Mouse (Mus musculus) 3T3-L1 (cell line): ENCODE results near the gene Pmfbp1.

Experiments
- DNase-seq: peaks from one replicate; pipeline ENCODE4 v3.0.0-alpha.2; 2015; ENCODE audit warnings: low read depth, low spot score

Pmfbp1 gene

DNA sequence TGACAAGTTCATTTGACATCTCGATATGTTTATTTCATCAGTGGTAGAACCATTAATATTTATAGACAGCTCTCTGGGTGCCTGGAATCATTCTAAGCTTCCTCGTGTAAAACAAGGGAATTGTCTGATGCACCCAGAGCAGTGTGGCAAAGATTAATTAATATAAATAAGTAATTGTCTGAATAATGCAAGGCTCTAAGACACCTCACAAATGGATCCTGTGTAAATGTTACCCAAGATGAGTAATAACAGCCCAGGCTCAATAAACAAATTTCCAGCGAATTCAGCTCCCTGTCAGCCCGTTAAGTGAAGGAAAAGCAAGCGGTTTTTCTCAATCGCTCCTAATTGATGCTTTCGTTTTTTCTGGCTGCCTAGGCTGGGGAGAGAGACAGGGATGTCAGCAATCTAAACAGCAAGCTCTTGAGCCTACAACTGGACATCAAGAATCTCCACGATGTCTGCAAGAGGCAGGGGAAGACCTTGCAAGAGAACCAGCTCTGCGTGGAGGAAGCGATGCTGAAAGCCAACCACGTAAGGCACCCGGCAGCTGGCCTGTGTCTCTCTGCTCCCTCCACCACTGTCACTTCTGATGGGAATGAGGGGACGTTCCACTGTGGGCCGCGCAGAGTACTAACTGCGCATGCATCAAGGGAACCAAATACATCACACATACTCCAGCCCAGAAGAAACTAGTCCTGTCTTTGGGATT lies 5.3 kb downstream of the Pmfbp1 start:
- DNase-seq, result no peak

DNA sequence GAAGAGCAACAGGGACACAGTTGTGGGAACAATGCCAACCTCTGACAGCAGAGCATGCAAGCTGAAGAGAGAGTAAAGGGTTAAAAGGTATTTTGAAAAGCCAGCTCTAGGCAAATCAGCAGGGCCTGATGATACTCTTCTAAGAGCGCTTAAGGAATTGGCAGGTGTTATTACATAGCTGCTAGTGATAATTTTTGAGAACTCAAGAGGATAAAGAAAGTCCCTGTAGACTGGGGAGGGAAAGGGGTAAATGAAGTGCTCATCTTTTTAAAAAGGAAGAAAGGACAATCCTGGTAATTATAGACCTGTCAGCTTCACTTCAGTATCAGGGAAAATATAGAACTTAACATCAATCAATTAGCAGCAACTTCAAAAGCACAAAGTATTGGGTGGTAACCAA lies 9.7 kb downstream of the Pmfbp1 start:
- no peak for DNase-seq

DNA sequence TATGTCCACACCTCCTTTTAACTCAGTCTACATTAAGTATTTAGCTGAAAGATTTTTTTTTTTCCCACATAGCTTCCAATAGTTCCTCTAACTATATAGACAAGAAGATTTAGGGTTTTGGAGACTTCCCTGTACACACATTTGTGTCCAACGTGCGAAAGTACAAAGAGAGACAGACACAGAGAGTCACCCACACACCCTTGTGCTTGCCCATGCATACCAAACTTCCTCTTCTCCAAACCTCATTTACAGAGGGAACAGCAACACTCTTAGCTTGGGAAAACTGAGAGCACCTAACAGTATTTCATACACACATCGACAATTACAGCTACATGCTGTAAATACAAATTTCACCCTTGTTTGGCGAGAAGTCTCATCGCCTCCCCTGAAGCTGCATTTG lies 11.7 kb downstream of the Pmfbp1 start:
- DNase-seq, result no peak

DNA sequence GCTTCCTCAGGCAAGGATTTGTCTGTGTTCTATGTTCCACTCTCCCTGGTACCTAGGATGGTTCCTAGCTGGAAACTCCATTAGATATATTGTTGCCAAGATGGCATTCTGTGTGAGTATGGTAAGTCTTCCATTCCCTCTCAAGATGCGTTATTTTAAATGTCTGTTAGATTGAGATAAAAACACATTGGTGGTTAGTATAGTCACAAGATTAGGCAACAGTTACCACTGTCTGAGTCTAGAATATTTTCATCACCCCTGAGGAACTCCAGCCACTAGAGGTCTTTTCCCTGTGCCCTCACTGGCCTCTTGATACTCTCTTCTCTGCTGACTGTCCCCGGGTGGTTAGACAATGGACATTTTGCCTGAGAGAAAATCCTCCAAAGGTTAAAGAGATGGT lies 30.2 kb downstream of the Pmfbp1 start:
- no peak for DNase-seq

DNA sequence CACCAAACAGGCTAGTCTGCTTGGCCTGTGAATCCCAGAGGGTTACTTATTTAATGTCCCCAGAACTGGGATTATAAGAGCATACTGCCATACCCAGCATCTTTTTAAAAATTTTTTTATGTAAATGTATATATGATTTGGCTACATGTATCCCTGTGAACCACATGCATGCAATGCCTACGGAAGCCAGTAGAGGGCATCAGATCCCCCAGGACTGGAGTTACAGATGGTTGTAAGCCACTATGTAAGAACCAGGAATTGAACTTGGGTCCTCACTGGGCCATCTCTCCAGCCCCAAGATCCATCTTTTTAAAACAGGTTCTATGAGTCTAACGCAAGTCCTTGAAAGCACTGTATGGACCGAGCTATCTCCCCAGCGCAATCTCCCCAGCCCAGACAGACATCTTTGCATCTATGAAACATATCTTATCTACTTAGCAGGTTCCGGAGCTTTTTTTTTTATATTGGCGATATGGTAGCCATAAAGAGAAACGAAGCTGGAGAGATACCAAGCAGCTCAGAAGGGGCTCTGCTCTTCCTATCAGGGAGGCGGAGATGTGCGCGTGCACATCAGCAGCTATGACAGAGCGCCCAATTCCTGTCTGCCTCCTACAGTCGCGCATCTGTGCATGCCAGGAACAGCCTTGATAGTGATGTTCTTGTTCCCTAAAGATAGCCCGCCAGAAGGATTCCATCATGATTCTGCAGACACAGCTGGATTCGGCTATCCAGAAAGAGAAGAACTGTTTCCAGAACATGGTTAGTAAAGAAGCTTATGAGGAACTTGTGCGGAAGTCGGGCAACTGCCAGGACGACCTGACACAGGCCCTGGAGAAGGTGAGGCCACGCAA lies 41.5 kb downstream of the Pmfbp1 start:
- peak; percentile 73 for DNase-seq

DNA sequence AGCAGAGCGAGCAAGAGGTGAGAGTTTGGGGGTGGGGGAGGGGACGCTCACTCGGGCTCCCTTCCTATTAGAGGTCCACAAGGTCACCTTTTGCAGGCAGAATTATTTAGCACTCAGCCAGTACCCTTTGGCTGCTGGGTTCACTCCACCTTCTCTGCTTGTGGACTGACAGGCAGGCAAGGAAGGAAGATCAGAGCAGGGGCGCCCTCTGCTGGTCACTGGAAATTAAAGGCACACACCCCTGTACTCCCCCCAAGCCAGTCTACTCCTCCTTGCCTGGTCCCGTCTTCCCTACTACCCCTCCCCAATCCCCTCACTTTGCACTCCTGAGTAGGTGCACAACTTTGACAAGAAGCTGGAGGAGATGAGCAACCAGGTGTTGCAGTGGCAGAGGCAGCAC lies 42.9 kb downstream of the Pmfbp1 start:
- DNase-seq, result peak; percentile 84

DNA sequence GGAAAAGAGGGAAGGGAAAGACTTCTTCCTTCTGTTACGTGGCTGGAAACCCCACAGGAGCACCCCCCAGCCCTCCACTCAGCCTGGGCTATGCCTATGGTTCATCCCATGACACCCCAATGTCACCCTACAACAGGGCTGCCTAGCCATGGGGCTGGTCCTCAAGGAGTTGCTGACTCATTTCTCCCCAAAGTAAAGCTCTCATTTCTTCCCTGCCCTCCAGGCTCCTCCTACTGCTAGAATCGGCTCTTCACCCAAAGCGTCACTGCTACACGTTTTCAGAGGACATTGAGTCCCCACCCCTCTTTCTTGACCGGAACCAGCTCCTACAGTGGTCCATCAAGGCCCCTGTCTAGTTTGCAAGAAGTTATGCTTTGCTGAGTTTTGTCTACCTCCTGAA lies 48.3 kb downstream of the Pmfbp1 start:
- DNase-seq, result no peak

DNA sequence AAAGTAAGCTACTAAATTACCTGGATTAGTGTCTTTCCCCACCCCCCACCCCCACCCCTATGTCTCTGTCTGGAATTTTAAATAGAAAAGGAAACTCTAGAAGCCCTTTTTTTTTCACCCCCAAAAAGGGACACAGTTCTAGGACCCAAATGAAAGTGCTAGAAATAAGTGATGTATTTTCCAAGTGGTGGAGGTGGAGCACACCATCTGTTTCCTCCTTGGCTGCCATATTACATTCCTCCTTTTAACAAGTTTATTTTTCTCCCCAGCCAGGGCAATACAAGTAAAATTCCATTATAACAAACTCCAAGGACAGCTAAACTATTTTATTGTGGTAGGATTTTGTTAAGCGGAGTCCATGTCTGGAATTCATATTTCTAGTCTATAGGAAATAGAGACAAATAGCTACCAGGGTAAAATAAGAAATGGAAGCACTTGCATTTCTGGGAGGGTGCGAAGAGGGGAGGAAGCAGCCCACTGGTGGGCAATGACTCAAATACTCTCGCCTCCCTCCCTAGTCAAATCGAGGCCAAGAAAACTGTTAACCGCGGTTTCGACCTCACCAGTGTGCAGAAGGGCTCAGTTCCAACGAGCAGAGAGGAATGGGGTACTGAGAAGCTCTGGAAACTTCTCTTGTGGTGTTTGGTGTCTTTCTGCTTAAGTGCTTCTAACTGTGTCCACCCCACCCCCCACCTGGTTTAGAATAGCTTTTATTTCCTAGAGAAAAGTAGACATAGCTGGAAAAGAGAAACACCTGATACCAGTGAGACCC lies 49.1 kb downstream of the Pmfbp1 start:
- no peak for DNase-seq

DNA sequence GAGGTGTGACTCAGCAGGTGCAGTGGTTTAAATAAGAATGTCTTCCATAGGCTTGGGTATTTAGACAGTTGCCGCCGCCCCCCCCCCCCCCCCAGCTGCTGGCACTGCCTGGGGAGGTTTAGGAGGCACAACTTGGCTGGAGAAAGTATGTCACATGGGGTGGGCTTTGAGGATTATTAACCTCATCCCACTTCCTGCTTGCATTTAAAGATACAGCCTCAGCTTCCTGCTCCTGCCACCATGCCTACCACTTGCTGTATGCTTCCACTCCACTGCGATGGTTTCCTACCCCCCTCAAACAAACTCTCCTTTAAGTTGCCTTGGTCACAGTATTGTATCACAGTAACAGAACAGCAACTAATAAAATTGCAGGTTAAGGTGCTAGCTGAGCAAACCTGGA lies 50.2 kb downstream of the Pmfbp1 start:
- DNase-seq, result no peak

DNA sequence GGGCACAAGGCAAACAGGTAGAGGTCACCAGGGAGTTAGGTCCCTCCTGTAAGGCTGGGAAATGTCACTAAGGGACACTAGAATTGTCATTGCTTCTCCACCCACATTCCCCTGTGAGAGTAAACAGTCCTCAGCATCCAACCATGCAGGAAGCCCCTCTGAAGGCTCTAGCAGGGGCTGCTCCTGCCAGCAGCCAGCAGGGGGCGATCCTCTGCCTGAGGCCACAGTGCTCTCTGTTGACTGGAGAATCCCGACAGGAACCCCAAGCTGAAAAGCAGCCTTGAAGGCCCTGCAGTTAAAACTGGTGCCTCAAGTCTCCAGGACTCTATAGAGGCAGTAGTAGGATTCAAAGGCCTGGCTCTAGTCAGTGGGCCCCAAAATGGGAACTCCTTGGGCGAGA lies 57.8 kb downstream of the Pmfbp1 start:
- DNase-seq, result peak; percentile 34

DNA sequence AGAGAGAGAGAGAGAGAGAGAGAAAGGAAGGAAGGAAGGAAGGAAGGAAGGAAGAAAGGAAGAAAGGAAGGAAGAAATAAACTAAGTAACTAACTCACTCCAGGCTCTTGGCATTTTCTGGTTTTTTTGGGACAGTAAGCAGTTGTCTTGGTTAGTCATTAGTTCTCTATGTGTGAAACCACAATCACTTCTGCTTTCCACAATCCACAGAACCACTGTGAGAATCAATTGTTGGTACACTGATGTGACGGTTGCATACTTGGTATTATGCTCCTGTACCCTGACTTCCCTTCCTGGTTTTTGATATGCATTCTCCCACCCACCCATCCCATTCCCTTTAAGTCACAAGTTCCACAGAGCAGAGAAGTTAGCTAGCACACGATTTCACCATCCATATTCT lies 70.1 kb downstream of the Pmfbp1 start:
- peak; percentile 14 for DNase-seq

DNA sequence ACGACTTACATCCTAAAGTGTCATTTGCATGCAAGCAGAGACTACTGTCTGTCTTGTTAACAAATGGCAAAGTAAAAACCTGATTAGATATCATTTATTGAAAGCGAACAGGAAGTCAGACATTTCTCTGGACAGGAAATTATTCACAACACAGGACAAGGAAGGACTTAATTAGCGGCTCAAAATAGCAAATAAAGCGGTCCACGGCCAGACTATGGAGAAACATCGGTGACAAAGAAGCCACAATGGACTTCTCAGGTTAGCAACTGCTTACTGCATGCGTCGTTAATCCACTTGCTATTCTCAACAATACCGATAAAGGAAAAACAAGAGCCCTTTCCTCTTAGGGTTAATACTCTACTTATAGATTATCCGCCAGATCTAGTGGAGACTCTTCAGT lies 70.9 kb downstream of the Pmfbp1 start:
- DNase-seq, result peak; percentile 23

DNA sequence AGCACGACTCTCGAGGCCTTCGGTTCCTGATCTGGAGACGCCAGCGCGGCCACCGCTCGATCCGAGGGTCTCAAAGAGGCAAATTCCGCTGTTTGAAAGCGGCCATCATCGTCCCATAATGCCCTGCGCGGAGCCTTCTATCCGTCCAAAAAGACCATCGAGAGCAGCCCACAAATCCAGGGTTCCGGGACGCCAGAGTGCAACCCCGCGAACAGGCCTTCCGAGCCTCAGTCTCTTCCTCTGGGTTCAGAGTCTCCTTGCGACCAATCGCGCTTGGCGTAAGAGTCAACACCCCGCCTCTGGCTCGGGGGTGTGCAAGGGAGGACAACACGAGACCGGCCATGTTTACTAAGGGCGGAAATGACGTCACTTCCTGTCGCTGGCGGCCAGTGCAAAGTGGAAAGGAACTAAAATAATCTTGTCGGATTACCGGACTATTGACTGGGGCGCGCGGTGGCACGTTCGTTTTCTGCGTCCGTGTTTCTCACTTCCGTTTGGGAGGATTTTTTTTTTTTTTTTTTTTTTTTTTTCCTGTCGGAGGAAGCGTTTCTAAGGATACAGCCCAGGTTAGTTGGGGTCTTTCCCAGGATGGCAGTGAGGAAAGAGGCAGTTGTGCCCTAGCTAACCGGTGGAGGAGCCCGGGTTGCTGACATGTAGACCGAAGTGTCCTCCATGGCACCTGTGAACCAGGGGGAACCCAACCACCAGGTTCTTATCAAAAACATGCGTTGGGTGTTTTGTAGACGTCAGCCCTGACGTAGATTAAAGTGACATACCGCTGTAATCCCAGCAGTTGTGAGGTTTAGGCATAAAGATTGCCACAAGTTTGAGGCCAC lies 71.9 kb downstream of the Pmfbp1 start, which contains the start of the genes Dhx38 and Txnl4b:
Gene Dhx38, minus strand, starts transcription at position 364 of the 836 bp plus-strand sequence.
Gene Txnl4b, plus strand, starts transcription at position 395 of the 836 bp plus-strand sequence.
- DNase-seq, result peak; percentile 100

DNA sequence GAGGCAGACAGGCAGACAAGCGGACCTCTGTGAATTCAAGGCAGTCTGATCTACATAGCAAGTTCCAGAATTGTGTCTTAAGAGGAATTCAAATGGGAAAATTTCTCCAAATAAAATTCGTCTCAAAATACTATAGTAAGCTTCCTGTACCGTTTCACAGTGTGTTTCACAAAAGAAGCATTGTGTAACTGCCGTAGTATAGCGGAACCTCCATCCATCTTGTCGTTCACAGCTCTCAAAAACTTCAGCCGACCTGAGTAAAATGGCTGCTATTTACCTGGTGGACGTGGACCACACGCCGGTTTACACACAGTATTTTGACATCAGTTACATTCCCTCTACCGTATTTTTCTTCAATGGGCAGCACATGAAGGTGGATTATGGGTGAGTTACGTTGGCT lies 77.3 kb downstream of the Pmfbp1 start:
- DNase-seq, result no peak

DNA sequence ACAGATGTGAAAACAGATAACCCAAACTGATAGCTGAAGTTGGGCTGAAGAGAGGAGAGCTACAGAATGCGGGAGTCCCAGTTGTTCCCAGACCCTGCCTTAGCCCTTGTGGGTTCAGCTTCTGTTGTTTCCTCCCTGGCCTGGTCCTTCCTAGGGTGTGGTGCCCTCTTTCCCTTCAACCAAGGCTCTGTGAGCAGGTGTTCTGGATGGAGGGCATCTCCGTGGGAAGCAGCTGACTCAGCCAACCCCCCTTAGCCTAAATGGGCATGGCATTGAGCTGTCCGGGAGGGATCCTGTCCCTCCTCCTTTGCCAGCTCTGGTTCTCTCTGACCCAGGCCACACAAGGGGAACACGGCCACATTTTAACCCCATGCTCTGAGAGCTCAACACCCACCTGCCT lies 82.5 kb downstream of the Pmfbp1 start:
- DNase-seq, result no peak

DNA sequence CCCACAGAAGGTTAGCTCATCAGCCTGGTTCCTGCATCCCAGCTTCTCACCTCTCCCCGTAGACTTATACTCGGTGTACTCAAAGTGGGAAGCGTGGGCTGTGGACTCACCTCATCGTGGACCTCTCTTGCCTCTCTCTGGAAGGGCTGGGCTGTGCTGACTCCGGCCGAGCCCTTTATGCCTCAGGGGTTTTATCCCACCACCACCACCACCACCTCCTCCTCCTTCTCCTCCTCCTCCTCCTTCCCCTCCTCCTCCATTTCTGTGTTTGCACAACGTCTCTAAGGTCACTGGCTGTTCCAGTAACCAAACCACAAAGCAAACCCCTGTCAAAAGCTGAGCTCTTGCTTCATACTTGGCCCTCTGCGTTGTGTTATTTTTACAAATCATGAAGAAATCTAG lies 85.1 kb downstream of the Pmfbp1 start, which contains the start of gene Hp:
Gene Hp, minus strand, starts transcription at position 273 of the 402 bp plus-strand sequence.
- no peak for DNase-seq

DNA sequence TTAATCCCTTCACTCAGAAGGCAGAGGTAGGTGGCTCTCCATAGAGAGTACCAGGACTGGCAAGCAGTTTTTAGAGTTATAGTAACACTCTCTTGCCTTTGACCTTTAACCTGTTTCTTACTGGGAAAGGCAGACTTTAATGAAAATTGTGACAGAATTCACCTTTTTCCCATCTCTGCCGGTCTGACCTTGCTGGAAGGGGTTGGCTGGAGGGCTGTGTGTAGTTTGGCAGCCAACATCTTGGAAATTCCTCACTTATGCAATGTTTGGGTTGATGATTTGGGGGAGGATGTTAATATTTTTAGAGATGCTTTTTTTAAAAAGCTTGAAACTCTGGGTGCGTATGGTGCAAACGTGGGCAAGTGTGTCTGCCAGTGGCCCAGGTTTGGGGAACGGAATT lies 90.5 kb downstream of the Pmfbp1 start:
- no peak for DNase-seq

DNA sequence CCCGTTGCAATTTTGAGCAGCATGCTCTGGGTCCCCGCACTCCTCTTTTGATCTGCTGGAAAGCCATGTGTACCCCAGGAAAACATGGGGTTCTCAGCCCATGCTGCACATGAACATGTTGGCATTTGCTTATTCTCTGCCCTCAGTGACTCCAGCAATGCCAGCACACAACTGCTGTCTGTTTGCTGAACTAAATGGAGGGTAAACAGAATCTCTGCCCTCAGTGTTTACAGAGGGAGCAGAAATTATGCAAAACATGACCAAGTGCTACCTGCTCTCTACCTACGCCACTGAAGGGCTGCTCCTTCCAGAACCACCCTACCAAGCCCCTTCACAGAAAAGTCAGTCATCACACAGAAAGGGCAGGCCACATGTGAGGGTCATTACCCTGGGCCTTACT lies 91.0 kb downstream of the Pmfbp1 start:
- no peak for DNase-seq

DNA sequence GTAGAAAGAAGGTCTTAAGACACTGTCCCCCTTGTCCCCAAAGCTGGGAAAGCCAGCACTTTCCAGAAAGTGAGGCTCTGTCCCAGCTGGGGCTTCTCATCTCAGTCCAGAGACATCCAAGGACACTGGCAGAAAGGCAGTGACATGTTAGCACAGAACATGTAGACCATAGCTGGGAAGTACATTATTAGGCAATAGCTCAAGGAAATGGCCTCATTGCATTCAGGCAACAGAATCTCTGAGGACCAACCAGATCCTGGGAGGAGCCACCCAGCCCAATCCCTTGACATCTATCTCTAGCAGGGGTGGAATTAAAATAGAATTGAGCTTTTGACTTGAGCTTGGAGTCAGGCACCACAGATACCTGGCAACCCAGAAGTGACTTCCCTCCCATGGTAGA lies 91.8 kb downstream of the Pmfbp1 start:
- no peak for DNase-seq

DNA sequence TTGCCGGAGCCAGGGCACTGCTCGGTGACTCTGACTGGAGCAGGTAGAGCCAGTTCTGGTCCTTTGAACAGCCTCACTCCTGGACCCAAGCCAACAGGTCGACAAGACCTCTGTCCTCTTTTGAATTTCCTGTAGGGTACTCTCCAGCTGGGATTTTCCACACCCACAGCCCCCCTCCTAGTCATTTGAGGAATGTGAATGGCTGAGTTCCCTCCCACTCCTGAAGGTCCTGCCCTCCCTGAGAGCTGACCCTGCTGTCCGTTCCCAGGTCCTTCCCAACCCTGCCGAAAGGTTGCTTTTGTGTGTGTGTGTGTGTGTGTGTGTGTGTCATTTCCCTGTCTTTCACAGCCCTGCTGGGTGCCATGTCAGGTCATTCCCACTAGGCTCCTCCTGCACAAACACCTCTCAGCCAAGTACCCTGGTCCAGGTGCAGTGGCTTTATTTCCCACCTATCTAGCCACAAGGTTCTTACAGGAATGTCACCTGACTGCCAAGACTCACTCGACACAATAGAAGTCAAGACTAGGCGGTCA lies 93.2 kb downstream of the Pmfbp1 start:
- DNase-seq, result no peak

DNA sequence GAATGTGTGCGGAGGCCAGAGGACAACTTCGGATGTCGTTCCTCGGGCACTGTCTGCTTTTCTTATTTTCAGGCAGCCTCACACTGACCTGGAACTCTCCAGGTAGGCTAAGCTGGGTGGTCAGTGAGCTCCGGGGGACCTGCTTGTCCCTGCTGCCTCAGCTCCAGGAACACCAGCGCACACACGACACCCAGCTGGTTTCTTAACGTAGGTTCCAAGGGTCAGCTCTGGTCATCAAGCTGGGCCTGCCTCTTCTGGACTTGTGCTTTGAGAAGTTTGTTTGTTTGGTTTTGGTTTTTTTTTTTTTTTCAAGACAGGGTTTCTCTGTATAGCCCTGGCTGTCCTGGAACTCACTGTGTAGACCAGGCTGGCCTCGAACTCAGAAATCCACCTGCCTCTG lies 97.1 kb downstream of the Pmfbp1 start:
- no peak for DNase-seq
